Mouse (Mus musculus) olfactory bulb, adult 2 months (tissue): ENCODE measurements around the gene Edn3. TPM values are rescaled to one million over a fixed set of nuclear protein-coding genes. Genes with fewer than 3 reads are reported as not detected.

Experiments used
- H3K27ac ChIP-seq: fragments of 200-500 bp; 2 replicates; pipeline ENCODE4 v1.5.1; 2012; ENCODE audit warnings: low read depth, low read length; ENCODE audit not compliant: insufficient read depth
- H3K4me1 ChIP-seq: fragments of 200-500 bp; 2 replicates; pipeline ENCODE4 v1.6.1; 2012; ENCODE audit warnings: low read length; ENCODE audit not compliant: control insufficient read depth, insufficient read depth
- H3K4me3 ChIP-seq: fragments of 200-500 bp; 2 replicates; pipeline ENCODE4 v1.5.1; 2012; ENCODE audit warnings: mild to moderate bottlenecking, low read depth, low read length, moderate library complexity; ENCODE audit not compliant: insufficient read depth
- CTCF ChIP-seq: fragments of 200-500 bp; IDR thresholded peaks from 2 replicates; pipeline ENCODE4 v1.5.1; 2012; ENCODE audit warnings: low read depth, mild to moderate bottlenecking, low read length, moderate library complexity; ENCODE audit not compliant: insufficient read depth
- POLR2A ChIP-seq: fragments of 200-500 bp; IDR thresholded peaks from 2 replicates; pipeline ENCODE4 v1.6.1; 2012; ENCODE audit warnings: mild to moderate bottlenecking, low read depth, low read length, moderate library complexity; ENCODE audit not compliant: insufficient read depth
- WGBS: fragments of 180-500 bp; shearing (Covaris S2); methylation state at CpG from one replicate; pipeline ENCODE4 v1.1.7; 2018; 5-methylcytosine and 5-hydroxymethylcytosine counted together
- polyA plus RNA-seq: library from polyadenylated mRNA; stranded (reverse); fragments of >200 nt; gene quantifications from 2 replicates; pipeline ENCODE4 v1.2.4, GENCODE M21; 2012; ENCODE audit warnings: low replicate concordance; ENCODE audit not compliant: missing spikeins, insufficient read depth, insufficient read length

Edn3 gene
- polyA plus RNA-seq, 1 experiment, result not detected

DNA sequence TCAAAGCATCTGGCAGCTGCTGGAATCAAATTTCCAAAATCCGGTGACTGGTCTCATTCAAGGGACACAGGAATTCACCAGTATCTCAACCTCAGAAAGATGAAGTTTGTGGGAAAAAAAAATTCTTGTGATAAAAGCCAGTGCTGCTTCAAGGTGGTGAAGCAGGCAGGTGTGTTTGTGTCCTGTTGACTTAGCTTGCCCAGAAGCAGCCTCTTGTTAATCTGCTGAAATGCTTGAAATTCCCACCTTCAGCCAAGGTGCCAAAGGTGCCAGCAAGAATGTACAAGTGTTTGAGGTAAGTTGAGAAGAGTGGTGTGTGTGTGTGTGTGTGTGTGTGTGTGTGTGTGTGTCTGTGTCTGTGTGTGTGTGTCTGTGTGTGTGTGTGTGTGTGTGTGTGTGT is 6.2 kb upstream of the Edn3 start:
- Histone ChIP-seq H3K27ac (no peak overlapping the region), H3K4me1 (no peaks in the 10 kb centered on the region), H3K4me3 (no peak overlapping the region)
- TF ChIP-seq CTCF (no peak), POLR2A (no peak)
- WGBS, result 87% methylated on average over 1 of the region's 1 CpGs

DNA sequence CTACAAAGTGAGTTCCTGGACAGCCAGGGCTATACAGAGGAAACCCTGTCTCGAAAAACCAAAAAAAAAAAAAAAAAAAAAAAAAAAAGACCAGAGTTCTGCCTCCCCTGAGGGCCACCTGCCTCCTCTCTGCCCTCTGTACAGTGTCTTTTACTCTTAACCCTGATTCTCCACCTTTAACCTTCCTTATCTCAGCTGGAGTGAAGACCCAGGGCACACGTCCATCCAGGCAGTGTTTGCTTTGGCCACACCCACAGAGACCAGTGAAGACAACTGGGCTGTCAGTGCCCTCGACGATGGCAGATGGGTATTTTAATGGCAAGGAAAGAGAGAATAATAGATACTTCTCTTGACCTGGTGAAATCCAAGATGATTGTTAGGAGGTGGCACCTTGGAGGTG is 1.2 kb upstream of the Edn3 start:
- 84% methylated on average over 4 of the region's 4 CpGs for WGBS

DNA sequence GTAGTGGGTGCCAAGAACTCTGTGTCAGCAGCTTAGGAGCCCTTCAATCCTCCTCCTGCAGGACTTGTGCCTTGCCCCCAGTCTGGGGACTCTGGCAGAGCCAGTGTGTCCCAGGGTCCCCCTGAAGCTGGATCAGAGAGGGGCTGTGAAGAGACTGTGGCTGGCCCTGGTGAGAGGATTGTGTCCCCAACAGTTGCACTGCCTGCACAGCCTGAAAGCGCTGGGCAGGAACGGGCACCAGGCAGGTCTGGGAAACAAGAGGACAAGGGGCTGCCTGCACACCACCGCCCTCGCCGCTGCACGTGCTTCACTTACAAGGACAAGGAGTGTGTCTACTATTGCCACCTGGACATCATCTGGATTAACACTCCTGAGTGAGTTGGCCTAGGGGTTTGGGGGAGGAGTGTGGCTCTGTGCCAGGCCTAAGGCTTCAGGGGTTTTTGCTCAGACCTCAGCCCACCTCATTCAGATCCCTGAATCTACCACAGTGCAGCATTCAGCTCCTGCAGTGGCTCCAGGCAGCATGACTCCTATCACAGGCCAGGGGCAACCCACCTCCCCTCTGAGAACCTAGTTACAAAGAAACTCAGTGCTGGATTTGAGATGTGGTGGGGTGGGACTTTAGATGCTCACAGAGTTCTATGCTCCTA is 1.2 kb downstream of the Edn3 start:
- H3K4me3 ChIP-seq, result no peak overlapping the region
- H3K27ac ChIP-seq, result no peak overlapping the region
- WGBS, result 54% methylated on average over 6 of the region's 6 CpGs
- no peak for TF ChIP-seq POLR2A
- no peak for TF ChIP-seq CTCF
- peaks cover 9% of the 10 kb centered on the region; the same call in 1 of the 2 replicates for H3K4me1 ChIP-seq

More for the DNA sequence above, 1.2 kb upstream of the Edn3 start:
- TF ChIP-seq POLR2A (no peak), CTCF (no peak)
- H3K27ac ChIP-seq, result no peak overlapping the region
- H3K4me3 ChIP-seq, result no peak overlapping the region
- H3K4me1 ChIP-seq, result peaks cover 9% of the 10 kb centered on the region; the same call in 1 of the 2 replicates

DNA sequence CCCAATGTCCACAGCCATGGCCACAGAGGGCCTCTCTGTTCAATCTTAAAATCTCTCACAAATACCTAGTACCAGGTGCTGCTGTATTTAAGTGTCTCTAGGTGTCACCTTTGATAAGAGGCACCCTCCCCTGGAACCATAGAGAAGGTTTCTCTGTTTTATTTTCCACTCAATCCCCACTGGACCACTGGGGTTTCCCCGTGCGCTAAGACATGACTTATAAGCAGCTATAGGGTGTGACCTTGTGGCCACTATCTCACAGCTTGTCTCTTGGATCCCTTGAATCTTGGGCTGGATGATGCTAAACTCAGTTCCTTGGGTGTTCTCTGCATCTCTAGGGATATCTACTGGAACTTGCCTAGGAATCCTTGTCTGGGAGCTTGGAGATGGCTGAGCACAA is 1.9 kb downstream of the Edn3 start:
- TF ChIP-seq CTCF (no peak), POLR2A (no peak)
- Histone ChIP-seq H3K27ac (no peak overlapping the region), H3K4me1 (peaks cover 9% of the 10 kb centered on the region; the same call in 1 of the 2 replicates), H3K4me3 (no peak overlapping the region)
- WGBS, result 94% methylated on average over 2 of the region's 2 CpGs

DNA sequence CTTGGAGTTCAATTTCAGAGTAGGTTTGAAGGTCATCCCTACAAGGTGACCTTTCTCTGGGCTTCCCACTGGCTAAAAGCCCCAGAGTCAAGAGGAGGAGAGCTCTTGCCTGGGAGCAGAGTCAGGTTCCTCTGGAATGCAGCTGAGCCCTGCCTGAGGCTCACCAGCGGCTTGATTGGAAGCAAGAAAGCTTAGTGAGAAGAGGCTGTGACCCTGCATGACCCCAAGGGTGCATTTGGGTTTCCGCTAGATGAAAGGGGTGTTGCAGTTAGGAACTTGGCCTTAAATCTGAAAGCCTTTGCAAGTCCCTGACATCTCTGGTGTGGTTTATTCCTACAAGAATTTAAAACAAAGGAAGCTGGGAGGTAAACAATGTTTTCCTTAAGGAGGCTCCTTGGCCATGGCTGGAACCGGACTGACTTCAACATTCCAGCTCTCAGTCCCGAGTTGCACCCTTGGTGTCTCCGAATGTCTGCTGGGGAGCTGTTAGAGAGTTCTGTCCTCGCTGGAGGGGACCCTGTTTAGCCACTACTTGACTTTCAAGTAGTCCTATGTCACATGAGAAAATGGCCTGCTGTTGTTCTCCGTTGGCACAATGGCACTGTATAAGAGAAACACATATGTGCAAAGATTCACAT is 8.6 kb downstream of the Edn3 start:
- Histone ChIP-seq H3K4me1 (no peaks in the 10 kb centered on the region), H3K4me3 (no peak overlapping the region), H3K27ac (no peak overlapping the region)
- 76% methylated on average over 7 of the region's 7 CpGs for whole genome bisulfite sequencing
- no peak for TF ChIP-seq POLR2A
- no peak for TF ChIP-seq CTCF

DNA sequence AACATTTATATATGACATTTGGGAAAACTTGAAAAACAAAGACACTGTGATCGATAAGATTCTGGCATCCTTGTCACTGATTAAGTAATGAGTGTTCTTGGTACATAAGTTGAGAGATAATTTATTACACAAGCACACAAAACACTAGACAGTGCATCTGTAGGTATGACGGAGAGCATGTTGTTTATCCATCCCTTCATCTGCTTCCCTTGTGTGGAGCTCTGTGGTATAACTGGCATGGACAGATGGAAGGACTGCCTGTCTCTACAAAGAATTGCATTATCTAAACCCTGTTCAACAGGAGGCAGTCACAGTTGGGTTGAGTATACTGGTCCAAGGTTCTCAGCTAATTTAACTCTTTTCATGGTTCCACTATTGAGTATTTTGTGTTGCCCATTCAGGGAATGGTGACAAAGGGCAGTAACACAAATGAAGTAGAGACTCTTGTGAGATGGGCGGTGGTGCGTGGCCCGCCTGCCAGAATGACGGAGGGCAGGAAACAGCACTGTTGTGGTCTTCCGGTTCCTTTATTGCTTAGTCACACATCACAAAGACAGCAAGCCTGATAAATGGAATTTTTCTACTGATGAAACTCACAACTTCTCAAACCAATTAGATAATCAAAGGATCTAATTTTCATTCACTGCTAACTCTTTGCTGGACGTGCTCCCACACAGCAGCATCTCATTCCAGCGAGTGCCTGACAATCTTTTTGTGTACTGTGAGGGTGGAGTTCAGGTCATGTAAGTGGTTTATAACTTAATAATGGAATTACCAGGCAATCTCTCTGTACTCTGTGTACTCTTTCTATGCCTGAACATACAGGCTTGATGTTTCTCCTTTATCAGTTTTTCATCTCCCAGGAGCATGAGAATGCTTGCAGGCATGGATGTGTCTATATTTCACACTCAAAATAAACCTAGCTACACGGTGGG is 14.0 kb downstream of the Edn3 start:
- Histone ChIP-seq H3K4me3 (no peak overlapping the region), H3K27ac (no peak overlapping the region), H3K4me1 (no peaks in the 10 kb centered on the region)
- WGBS, result 59% methylated on average over 10 of the region's 10 CpGs
- TF ChIP-seq CTCF, result no peak
- TF ChIP-seq POLR2A, result no peak

DNA sequence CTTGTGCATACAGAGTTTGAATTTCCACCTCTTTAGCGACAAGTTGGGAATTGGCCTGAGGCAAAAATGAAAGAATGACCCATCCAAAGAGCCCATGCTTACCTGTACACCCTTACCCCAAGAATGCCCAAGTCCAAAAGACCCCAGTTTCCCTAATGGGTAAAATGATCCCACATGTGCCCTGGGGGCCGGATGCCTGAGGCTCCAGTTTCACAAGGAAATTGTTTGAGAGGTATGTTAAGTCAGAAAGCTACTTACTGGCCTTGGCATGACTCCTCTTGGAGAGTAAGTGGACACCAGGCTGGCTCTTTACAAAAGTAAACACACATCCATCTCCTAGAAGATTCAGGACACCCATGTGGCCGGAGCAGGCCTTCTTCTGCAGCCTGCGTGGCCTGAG is 21.6 kb downstream of the Edn3 start:
- no peak for TF ChIP-seq POLR2A
- TF ChIP-seq CTCF, result no peak
- Histone ChIP-seq H3K4me1 (no peaks in the 10 kb centered on the region), H3K4me3 (no peak overlapping the region), H3K27ac (no peak overlapping the region)
- 93% methylated on average over 4 of the region's 4 CpGs for WGBS

DNA sequence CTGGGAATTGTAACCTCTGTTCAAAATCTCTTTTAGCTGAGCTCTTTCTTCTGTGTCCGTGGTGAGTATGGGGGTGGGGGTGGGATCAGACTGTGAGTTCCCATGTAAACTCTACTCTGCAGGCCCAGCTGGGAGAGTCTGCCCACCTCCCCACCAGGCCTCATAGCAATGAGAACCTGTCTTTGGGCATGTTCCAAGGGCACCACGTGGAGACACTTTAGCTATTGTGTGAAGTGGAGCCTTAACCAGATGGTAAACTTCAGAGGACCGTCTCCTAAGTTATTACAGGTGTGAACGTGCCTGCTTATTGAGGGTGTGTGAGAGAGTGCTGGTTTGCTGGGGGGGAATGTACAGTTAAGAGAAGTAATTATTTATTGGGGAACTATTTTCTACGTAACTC is 22.5 kb downstream of the Edn3 start:
- 64% methylated on average over 5 of the region's 5 CpGs for WGBS
- TF ChIP-seq POLR2A (no peak), CTCF (no peak)
- Histone ChIP-seq H3K4me3 (no peak overlapping the region), H3K27ac (no peak overlapping the region), H3K4me1 (no peaks in the 10 kb centered on the region)

DNA sequence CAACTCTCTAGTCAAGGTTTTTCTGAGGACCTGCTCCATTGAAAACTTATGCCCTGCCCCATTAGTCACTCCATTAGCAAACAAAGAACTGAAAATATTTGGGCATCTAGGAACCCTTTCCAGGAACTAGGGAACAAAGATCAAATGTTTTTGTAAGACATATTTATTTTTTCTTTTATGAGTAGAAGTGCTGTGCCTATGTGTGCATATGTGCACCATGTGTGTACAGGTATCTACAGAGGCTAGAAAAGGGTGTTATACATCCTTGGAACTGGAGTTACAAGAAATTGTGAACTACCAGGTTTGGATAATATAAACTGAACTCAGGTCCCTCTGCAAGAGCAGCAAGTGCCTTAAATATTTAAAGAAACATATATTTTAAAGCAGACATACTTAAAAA is 28.4 kb downstream of the Edn3 start:
- Histone ChIP-seq H3K4me1 (no peaks in the 10 kb centered on the region), H3K4me3 (no peak overlapping the region), H3K27ac (no peak overlapping the region)
- TF ChIP-seq POLR2A, result no peak
- no peak for TF ChIP-seq CTCF
